Mouse (Mus musculus): ENCODE measurements around the gene Nab1. TPM values are rescaled to one million over a fixed set of nuclear protein-coding genes. Genes with fewer than 3 reads are reported as not detected.

Nab1 gene
- total and polyA plus RNA-seq, 3 experiments: 11.5 to 35.1 (median 17.5) TPM

DNA sequence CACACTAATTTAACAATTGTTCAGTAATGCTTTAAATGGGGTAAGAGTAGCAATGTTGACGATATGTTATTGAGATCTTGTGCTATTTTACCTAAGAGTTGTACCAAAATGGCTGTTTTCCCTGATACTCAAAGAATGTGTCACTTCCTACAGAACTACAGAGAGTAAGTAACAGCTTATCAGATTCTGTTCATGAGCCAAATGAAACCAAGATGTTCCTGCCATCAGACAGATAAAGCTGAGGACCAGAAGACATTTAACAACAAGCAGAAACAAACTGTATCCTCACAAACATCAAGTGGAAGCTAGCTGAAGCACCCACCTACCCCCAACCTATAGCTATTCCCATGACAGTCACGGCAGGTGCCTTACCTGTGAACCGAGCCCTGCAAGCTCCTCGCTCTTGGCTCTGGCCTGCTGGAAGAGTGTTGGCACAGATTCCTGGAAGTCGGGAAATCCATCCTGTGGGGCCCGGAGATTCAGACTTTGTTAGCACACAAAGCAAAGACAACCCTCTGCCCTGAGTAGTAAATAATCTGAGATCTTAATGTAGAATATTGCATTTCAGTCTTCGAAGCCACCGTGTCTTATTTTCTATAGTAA is 33.9 kb downstream of the Nab1 start:
- DNase-seq (ENCODE audit: low spot score) (no peak), ATAC-seq (ENCODE audit: extremely low read depth, insufficient number of reproducible peaks, low FRiP score, poor library complexity, severe bottlenecking) (no peak)
- Histone ChIP-seq H3K4me3 (ENCODE audit: low read depth, low read length) (no peak overlapping the region; the same call in 1 of the 2 replicates), H3K27me3 (ENCODE audit: insufficient read depth, low read length) (no peaks in the 10 kb centered on the region), H3K4me1 (ENCODE audit: insufficient read depth, low read depth, low read length) (peaks cover 59% of the 10 kb centered on the region), H3K9me3 (replicated peaks) (0 out of 2 replicates have a peak, but pooled peaks cover 5% of the 10 kb centered on the region), H3K36me3 (replicated peaks) (peaks cover 79% of the 10 kb centered on the region)
- TF ChIP-seq GATA2 (IDR thresholded peaks at IDR 0.05; ENCODE audit: borderline replicate concordance, low read depth, low read length): no peak
- no peak for TF ChIP-seq CTCF (IDR thresholded peaks at IDR 0.05; ENCODE audit: low read depth, low read length)
- no peak for TF ChIP-seq GATA1 (IDR thresholded peaks at IDR 0.05; ENCODE audit: borderline replicate concordance, low read length)
- TF ChIP-seq POLR2AphosphoS5 (IDR thresholded peaks at IDR 0.05; ENCODE audit: insufficient replicate concordance, low read depth, low read length): no peak
- no peak for TF ChIP-seq TAL1 (conservative IDR thresholded peaks at IDR 0.05; ENCODE audit: low read depth, low read length)

DNA sequence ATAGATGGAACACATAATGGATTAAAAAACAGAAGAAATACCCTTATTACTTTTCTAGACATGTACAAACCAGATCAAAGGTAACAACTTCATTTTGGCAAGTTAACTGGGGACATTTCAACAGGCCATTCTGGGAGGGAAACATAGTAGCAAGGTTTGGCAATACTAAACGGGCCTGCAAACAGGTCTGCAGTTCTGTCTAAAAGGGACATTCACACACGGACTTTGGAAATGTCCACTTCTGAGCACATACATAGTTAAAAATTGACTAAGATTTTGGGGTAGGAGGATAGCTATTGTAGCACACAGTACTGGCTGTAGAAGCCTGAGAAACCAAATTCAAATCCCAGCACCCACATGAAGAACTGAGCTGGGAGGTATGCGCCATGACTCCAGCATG is 34.6 kb downstream of the Nab1 start:
- peaks cover 79% of the 10 kb centered on the region for H3K36me3 ChIP-seq (replicated peaks)
- H3K4me1 ChIP-seq (ENCODE audit: insufficient read depth, low read depth, low read length): peaks cover 63% of the 10 kb centered on the region
- H3K4me3 ChIP-seq (ENCODE audit: low read depth, low read length): no peak overlapping the region
- H3K9me3 ChIP-seq (replicated peaks): 0 out of 2 replicates have a peak, but pooled peaks cover 5% of the 10 kb centered on the region
- no peaks in the 10 kb centered on the region for H3K27me3 ChIP-seq (ENCODE audit: insufficient read depth, low read length)
- DNase-seq (ENCODE audit: low spot score): no peak
- TF ChIP-seq CTCF (IDR thresholded peaks at IDR 0.05; ENCODE audit: low read depth, low read length): no peak
- no peak for TF ChIP-seq GATA2 (IDR thresholded peaks at IDR 0.05; ENCODE audit: borderline replicate concordance, low read depth, low read length)
- no peak for TF ChIP-seq GATA1 (IDR thresholded peaks at IDR 0.05; ENCODE audit: borderline replicate concordance, low read length)
- no peak for TF ChIP-seq TAL1 (conservative IDR thresholded peaks at IDR 0.05; ENCODE audit: low read depth, low read length)
- no peak for TF ChIP-seq POLR2AphosphoS5 (IDR thresholded peaks at IDR 0.05; ENCODE audit: insufficient replicate concordance, low read depth, low read length)
- no peak for ATAC-seq (ENCODE audit: extremely low read depth, insufficient number of reproducible peaks, low FRiP score, poor library complexity, severe bottlenecking)

DNA sequence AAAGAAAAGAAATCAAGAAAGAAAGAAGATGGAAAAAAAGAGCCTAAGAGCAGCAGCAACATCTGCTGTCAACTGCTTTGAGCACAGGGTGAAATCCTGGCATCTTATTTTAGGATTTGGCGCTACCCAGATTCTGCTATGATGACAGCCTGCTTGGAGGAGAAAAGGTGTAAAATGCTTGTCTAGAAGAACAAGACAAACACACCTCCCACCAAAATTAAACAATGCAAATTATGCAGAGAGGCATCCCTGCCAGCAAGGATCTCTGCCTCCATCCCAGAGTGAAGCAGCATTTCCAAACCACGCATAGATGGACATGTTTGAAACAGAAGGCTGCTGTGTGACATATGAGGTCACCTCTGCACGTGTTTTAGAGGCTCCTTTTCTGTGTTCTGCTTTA is 35.2 kb downstream of the Nab1 start:
- TF ChIP-seq POLR2AphosphoS5 (IDR thresholded peaks at IDR 0.05; ENCODE audit: insufficient replicate concordance, low read depth, low read length) (no peak), GATA2 (IDR thresholded peaks at IDR 0.05; ENCODE audit: borderline replicate concordance, low read depth, low read length) (no peak), CTCF (IDR thresholded peaks at IDR 0.05; ENCODE audit: low read depth, low read length) (no peak), TAL1 (conservative IDR thresholded peaks at IDR 0.05; ENCODE audit: low read depth, low read length) (no peak), GATA1 (IDR thresholded peaks at IDR 0.05; ENCODE audit: borderline replicate concordance, low read length) (no peak)
- 0 out of 2 replicates have a peak, but pooled peaks cover 5% of the 10 kb centered on the region for H3K9me3 ChIP-seq (replicated peaks)
- peaks cover 77% of the 10 kb centered on the region for H3K36me3 ChIP-seq (replicated peaks)
- H3K4me1 ChIP-seq (ENCODE audit: insufficient read depth, low read depth, low read length): peaks cover 61% of the 10 kb centered on the region
- no peak for ATAC-seq (ENCODE audit: extremely low read depth, insufficient number of reproducible peaks, low FRiP score, poor library complexity, severe bottlenecking)
- no peaks in the 10 kb centered on the region for H3K27me3 ChIP-seq (ENCODE audit: insufficient read depth, low read length)
- H3K4me3 ChIP-seq (ENCODE audit: low read depth, low read length): no peak overlapping the region
- no peak for DNase-seq (ENCODE audit: low spot score)

DNA sequence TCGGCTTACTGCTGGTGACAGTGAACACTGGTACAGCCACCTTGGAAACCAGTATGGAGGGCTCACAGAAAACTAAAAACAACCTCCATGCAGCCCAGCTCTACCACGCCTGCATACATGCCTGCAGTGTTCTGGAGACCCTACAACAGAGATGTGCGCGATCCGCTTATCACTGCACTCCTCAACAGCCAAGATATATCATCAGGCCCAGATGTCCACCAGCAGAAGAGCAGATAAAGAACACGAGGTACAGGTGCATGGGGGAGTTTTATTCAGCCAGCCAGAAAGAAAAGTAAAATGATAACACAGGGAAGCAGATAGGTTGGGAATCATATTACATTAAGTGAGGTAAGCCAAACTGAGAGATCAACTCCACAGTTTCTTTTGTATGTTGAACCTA is 37.2 kb downstream of the Nab1 start:
- H3K27me3 ChIP-seq (ENCODE audit: insufficient read depth, low read length): no peaks in the 10 kb centered on the region
- no peak for TF ChIP-seq GATA1 (IDR thresholded peaks at IDR 0.05; ENCODE audit: borderline replicate concordance, low read length)
- peak; percentile 94 for TF ChIP-seq TAL1 (conservative IDR thresholded peaks at IDR 0.05; ENCODE audit: low read depth, low read length)
- DNase-seq (ENCODE audit: low spot score) (peak; percentile 43), ATAC-seq (ENCODE audit: extremely low read depth, insufficient number of reproducible peaks, low FRiP score, poor library complexity, severe bottlenecking) (peak; percentile 96)
- peak overlapping the region; percentile 2; the same call in 1 of the 2 replicates for H3K4me3 ChIP-seq (ENCODE audit: low read depth, low read length)
- peaks cover 70% of the 10 kb centered on the region for H3K4me1 ChIP-seq (ENCODE audit: insufficient read depth, low read depth, low read length)
- H3K36me3 ChIP-seq (replicated peaks): peaks cover 72% of the 10 kb centered on the region
- 0 out of 2 replicates have a peak, but pooled peaks cover 5% of the 10 kb centered on the region for H3K9me3 ChIP-seq (replicated peaks)

DNA sequence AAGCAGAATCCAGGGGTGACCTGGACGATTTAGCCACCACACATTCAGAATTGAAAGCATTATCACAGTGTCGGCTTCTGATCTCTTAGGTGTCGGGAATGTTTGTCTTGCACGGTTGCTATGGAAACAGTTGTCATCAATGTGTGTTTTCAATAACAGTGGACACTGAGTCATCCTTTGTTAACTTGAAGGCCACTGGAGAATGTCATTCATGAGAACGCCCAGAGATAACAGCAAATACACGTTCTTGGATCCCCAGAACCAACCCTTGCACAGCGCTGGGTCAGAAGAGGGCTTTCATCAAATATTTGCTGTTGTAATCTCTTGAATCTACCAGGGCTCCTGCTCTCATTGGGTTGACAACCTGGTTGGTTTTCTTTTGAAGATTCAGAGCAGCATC is 43.9 kb downstream of the Nab1 start:
- Histone ChIP-seq H3K4me3 (ENCODE audit: low read depth, low read length) (no peak overlapping the region), H3K36me3 (replicated peaks) (peaks cover 32% of the 10 kb centered on the region), H3K9me3 (replicated peaks) (no peaks in the 10 kb centered on the region), H3K27me3 (ENCODE audit: insufficient read depth, low read length) (no peaks in the 10 kb centered on the region), H3K4me1 (ENCODE audit: insufficient read depth, low read depth, low read length) (peaks cover 69% of the 10 kb centered on the region)
- DNase-seq (ENCODE audit: low spot score) (no peak), ATAC-seq (ENCODE audit: extremely low read depth, insufficient number of reproducible peaks, low FRiP score, poor library complexity, severe bottlenecking) (no peak)
- no peak for TF ChIP-seq CTCF (IDR thresholded peaks at IDR 0.05; ENCODE audit: low read depth, low read length)
- no peak for TF ChIP-seq GATA1 (IDR thresholded peaks at IDR 0.05; ENCODE audit: borderline replicate concordance, low read length)
- TF ChIP-seq POLR2AphosphoS5 (IDR thresholded peaks at IDR 0.05; ENCODE audit: insufficient replicate concordance, low read depth, low read length): no peak
- TF ChIP-seq GATA2 (IDR thresholded peaks at IDR 0.05; ENCODE audit: borderline replicate concordance, low read depth, low read length): no peak
- TF ChIP-seq TAL1 (conservative IDR thresholded peaks at IDR 0.05; ENCODE audit: low read depth, low read length): no peak

DNA sequence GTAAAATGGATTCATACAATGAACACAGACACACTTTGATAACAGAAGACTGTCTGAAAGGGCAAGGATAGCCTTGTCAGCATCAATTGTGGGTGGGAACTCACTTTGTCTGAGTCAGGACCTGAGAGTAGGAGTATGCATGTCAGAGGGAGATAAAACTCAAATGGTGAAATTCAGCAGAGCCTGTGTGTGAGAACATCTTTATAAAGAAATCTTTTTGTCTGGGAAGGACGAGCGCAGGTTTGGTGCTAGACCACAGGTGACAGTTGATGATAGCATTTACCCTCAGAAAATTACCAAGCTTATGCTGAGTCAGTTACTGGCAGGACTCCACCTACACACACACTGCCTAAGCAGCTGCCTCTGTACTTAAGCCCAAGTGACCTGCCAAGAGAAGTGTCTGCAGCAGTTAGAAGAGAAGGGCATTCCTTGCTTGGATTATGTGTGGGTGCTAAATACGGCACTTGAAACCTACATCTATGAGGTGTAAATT is 45.9 kb downstream of the Nab1 start:
- no peak for TF ChIP-seq CTCF (IDR thresholded peaks at IDR 0.05; ENCODE audit: low read depth, low read length)
- TF ChIP-seq TAL1 (conservative IDR thresholded peaks at IDR 0.05; ENCODE audit: low read depth, low read length): peak; percentile 98
- Histone ChIP-seq H3K27me3 (ENCODE audit: insufficient read depth, low read length) (no peaks in the 10 kb centered on the region), H3K9me3 (replicated peaks) (no peaks in the 10 kb centered on the region), H3K4me3 (ENCODE audit: low read depth, low read length) (peak overlapping the region; percentile 7; the same call in 1 of the 2 replicates), H3K4me1 (ENCODE audit: insufficient read depth, low read depth, low read length) (peaks cover 71% of the 10 kb centered on the region), H3K36me3 (replicated peaks) (peaks cover 17% of the 10 kb centered on the region)
- peak; percentile 72 for DNase-seq (ENCODE audit: low spot score)
- peak; percentile 94 for ATAC-seq (ENCODE audit: extremely low read depth, insufficient number of reproducible peaks, low FRiP score, poor library complexity, severe bottlenecking)
